Mouse (Mus musculus): ENCODE results near the gene Slc50a1.

DNA sequence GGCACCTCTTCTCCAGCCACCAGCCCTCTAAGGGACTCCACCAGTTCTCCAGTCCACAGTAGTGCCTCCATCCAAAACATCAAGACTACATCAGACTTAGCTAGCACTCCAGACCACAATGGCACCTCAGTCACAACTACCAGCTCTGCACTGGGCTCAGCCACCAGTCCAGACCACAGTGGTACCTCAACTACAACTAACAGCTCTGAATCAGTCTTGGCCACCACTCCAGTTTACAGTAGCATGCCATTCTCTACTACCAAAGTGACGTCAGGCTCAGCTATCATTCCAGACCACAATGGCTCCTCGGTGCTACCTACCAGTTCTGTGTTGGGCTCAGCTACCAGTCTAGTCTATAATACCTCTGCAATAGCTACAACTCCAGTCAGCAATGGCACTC lies 39.8 kb downstream of the Slc50a1 start:
- TF ChIP-seq CTCF (IDR thresholded peaks at IDR 0.05; ENCODE audit: low read depth) (no peak), EP300 (optimal IDR thresholded peaks at IDR 0.05) (no peak)
